Mouse (Mus musculus): ENCODE results near the gene Fasn. TPM values are rescaled to one million over a fixed set of nuclear protein-coding genes. Genes with fewer than 3 reads are reported as not detected.

Fasn gene
- polyA plus RNA-seq, 1 experiment from 2014 or later: 118 TPM

GRCm38 (mm10) chr11:120824787-120825288 is 491 bp upstream of the Fasn start:
- WGBS: under 1% methylated on average over 21 of the region's 21 CpGs
- peak overlapping the region; percentile 96 for H3K9ac ChIP-seq
- ATAC-seq (ENCODE audit: low FRiP score): peak; percentile 22
- H3K4me2 ChIP-seq: peak overlapping the region; percentile 98
- peaks cover 25% of the 10 kb centered on the region for H3K36me3 ChIP-seq (replicated peaks)
- no peaks in the 10 kb centered on the region for H3K9me3 ChIP-seq
- H3K27ac ChIP-seq: peak overlapping the region; percentile 99
- H3K27me3 ChIP-seq: no peaks in the 10 kb centered on the region
- H3K4me3 ChIP-seq (replicated peaks): peak overlapping the region; percentile 90
- H3K4me1 ChIP-seq: peaks cover 51% of the 10 kb centered on the region

GRCm38 (mm10) chr11:120823551-120823947 is 798 bp downstream of the Fasn start:
- H3K4me3 ChIP-seq (replicated peaks): peak overlapping the region; percentile 90
- H3K9ac ChIP-seq: peak overlapping the region; percentile 96
- H3K27me3 ChIP-seq: no peaks in the 10 kb centered on the region
- peak overlapping the region; percentile 98 for H3K4me2 ChIP-seq
- peaks cover 51% of the 10 kb centered on the region for H3K4me1 ChIP-seq
- WGBS: 0% methylated on average over 38 of the region's 40 CpGs
- peak overlapping the region; percentile 99 for H3K27ac ChIP-seq
- peaks cover 38% of the 10 kb centered on the region for H3K36me3 ChIP-seq (replicated peaks)
- ATAC-seq (ENCODE audit: low FRiP score): peak; percentile 63
- H3K9me3 ChIP-seq: no peaks in the 10 kb centered on the region

- Histone ChIP-seq H3K4me2 (peak overlapping the region; percentile 98), H3K4me3 (replicated peaks) (peak overlapping the region; percentile 90), H3K27ac (peak overlapping the region; percentile 99), H3K9me3 (no peaks in the 10 kb centered on the region), H3K4me1 (peaks cover 51% of the 10 kb centered on the region), H3K27me3 (no peaks in the 10 kb centered on the region), H3K36me3 (replicated peaks) (peaks cover 44% of the 10 kb centered on the region), H3K9ac (peak overlapping the region; percentile 96)
- ATAC-seq (ENCODE audit: low FRiP score): no peak
- 1% methylated on average over 14 of the region's 14 CpGs for WGBS
Measured at GRCm38 (mm10) chr11:120822831-120823550, 1.4 kb downstream of the Fasn start.

- 68% methylated on average over 4 of the region's 4 CpGs for WGBS
- Histone ChIP-seq H3K27ac (no peak overlapping the region), H3K4me2 (peak overlapping the region; percentile 98), H3K36me3 (replicated peaks) (peaks cover 51% of the 10 kb centered on the region), H3K4me3 (replicated peaks) (peak overlapping the region; percentile 90), H3K4me1 (peaks cover 51% of the 10 kb centered on the region), H3K27me3 (no peaks in the 10 kb centered on the region), H3K9ac (peak overlapping the region; percentile 96), H3K9me3 (no peaks in the 10 kb centered on the region)
- no peak for ATAC-seq (ENCODE audit: low FRiP score)
Measured at GRCm38 (mm10) chr11:120822321-120822720, 2.0 kb downstream of the Fasn start.

GRCm38 (mm10) chr11:120821076-120821922 is 3.0 kb downstream of the Fasn start:
- H3K9me3 ChIP-seq: no peaks in the 10 kb centered on the region
- peaks cover 44% of the 10 kb centered on the region for H3K4me1 ChIP-seq
- H3K4me2 ChIP-seq: peak overlapping the region; percentile 98
- peak overlapping the region; percentile 90 for H3K4me3 ChIP-seq (replicated peaks)
- no peak overlapping the region for H3K27ac ChIP-seq
- no peak for ATAC-seq (ENCODE audit: low FRiP score)
- H3K9ac ChIP-seq: peak overlapping the region; percentile 96
- H3K27me3 ChIP-seq: no peaks in the 10 kb centered on the region
- WGBS: 89% methylated on average over 14 of the region's 14 CpGs
- H3K36me3 ChIP-seq (replicated peaks): peaks cover 61% of the 10 kb centered on the region

GRCm38 (mm10) chr11:120820546-120820945 is 3.8 kb downstream of the Fasn start:
- Histone ChIP-seq H3K36me3 (replicated peaks) (peaks cover 68% of the 10 kb centered on the region), H3K27me3 (no peaks in the 10 kb centered on the region), H3K4me2 (no peak overlapping the region), H3K4me1 (peaks cover 37% of the 10 kb centered on the region), H3K9ac (no peak overlapping the region), H3K4me3 (replicated peaks) (no peak overlapping the region), H3K27ac (no peak overlapping the region), H3K9me3 (no peaks in the 10 kb centered on the region)
- 91% methylated on average over 14 of the region's 14 CpGs for WGBS
- no peak for ATAC-seq (ENCODE audit: low FRiP score)

GRCm38 (mm10) chr11:120819556-120819955 is 4.8 kb downstream of the Fasn start:
- Histone ChIP-seq H3K27me3 (no peaks in the 10 kb centered on the region), H3K4me1 (peaks cover 28% of the 10 kb centered on the region), H3K36me3 (replicated peaks) (peaks cover 78% of the 10 kb centered on the region), H3K4me2 (no peak overlapping the region), H3K9me3 (no peaks in the 10 kb centered on the region), H3K9ac (no peak overlapping the region; the same call in 1 of the 2 replicates), H3K4me3 (replicated peaks) (no peak overlapping the region), H3K27ac (no peak overlapping the region)
- WGBS: 97% methylated on average over 6 of the region's 6 CpGs
- ATAC-seq (ENCODE audit: low FRiP score): no peak

- 96% methylated on average over 13 of the region's 13 CpGs for WGBS
Measured at GRCm38 (mm10) chr11:120818251-120818650, 6.1 kb downstream of the Fasn start.

GRCm38 (mm10) chr11:120817358-120817757 is 7.0 kb downstream of the Fasn start:
- H3K27me3 ChIP-seq: no peaks in the 10 kb centered on the region
- H3K4me2 ChIP-seq: no peak overlapping the region
- 0 out of 2 replicates have a peak overlapping the region, but pooled peaks have one; percentile 29 for H3K9ac ChIP-seq
- ATAC-seq (ENCODE audit: low FRiP score): no peak
- H3K27ac ChIP-seq: no peak overlapping the region
- no peak overlapping the region for H3K4me3 ChIP-seq (replicated peaks)
- H3K4me1 ChIP-seq: peaks cover 20% of the 10 kb centered on the region
- H3K9me3 ChIP-seq: no peaks in the 10 kb centered on the region
- WGBS: 95% methylated on average over 6 of the region's 6 CpGs
- H3K36me3 ChIP-seq (replicated peaks): peaks cover 100% of the 10 kb centered on the region

More at GRCm38 (mm10) chr11:120818251-120818650, 6.1 kb downstream of the Fasn start:
- no peaks in the 10 kb centered on the region for H3K9me3 ChIP-seq
- H3K9ac ChIP-seq: no peak overlapping the region
- ATAC-seq (ENCODE audit: low FRiP score): no peak
- H3K4me1 ChIP-seq: peaks cover 28% of the 10 kb centered on the region
- peaks cover 91% of the 10 kb centered on the region for H3K36me3 ChIP-seq (replicated peaks)
- no peaks in the 10 kb centered on the region for H3K27me3 ChIP-seq
- H3K4me2 ChIP-seq: no peak overlapping the region
- no peak overlapping the region for H3K4me3 ChIP-seq (replicated peaks)
- H3K27ac ChIP-seq: no peak overlapping the region

GRCm38 (mm10) chr11:120812068-120812467 is 12.3 kb downstream of the Fasn start:
- Histone ChIP-seq H3K4me1 (no peaks in the 10 kb centered on the region), H3K4me3 (replicated peaks) (no peak overlapping the region), H3K4me2 (no peak overlapping the region), H3K9ac (no peak overlapping the region), H3K27me3 (no peaks in the 10 kb centered on the region), H3K36me3 (replicated peaks) (peaks cover 100% of the 10 kb centered on the region), H3K9me3 (no peaks in the 10 kb centered on the region), H3K27ac (no peak overlapping the region)
- no peak for ATAC-seq (ENCODE audit: low FRiP score)
- 94% methylated on average over 16 of the region's 16 CpGs for WGBS

GRCm38 (mm10) chr11:120808010-120808409 is 16.3 kb downstream of the Fasn start:
- Histone ChIP-seq H3K27me3 (no peaks in the 10 kb centered on the region), H3K4me2 (no peak overlapping the region), H3K9me3 (no peaks in the 10 kb centered on the region), H3K36me3 (replicated peaks) (peaks cover 81% of the 10 kb centered on the region), H3K4me3 (replicated peaks) (no peak overlapping the region), H3K4me1 (no peaks in the 10 kb centered on the region), H3K9ac (no peak overlapping the region), H3K27ac (no peak overlapping the region)
- ATAC-seq (ENCODE audit: low FRiP score): no peak
- 94% methylated on average over 12 of the region's 12 CpGs for WGBS

Measured in forebrain, embryonic 12.5 days (tissue).